Mouse (Mus musculus): ENCODE data around the gene Itga6. TPM values are rescaled to one million over a fixed set of nuclear protein-coding genes. Genes with fewer than 3 reads are reported as not detected.

Gene Itga6
- total RNA-seq, 2 experiments from 2014 or later, result 45.8 to 48.3 TPM

GRCm38 (mm10) chr2:71796787-71797186 is 51.4 kb downstream of the Itga6 start:
- DNase-seq (ENCODE audit: low spot score in 2 of 2), result no peak

- DNase-seq (ENCODE audit: low spot score in 2 of 2), result no peak
These were observed 55.4 kb downstream of the Itga6 start for GRCm38 (mm10) chr2:71800798-71801197.

- DNase-seq (ENCODE audit: low spot score in 2 of 2), result no peak
These were observed 56.3 kb downstream of the Itga6 start for GRCm38 (mm10) chr2:71801691-71802090.

GRCm38 (mm10) chr2:71802131-71802530 is 56.7 kb downstream of the Itga6 start:
- DNase-seq (ENCODE audit: low spot score in 2 of 2), result no peak

GRCm38 (mm10) chr2:71805120-71805519 is 59.7 kb downstream of the Itga6 start:
- no peak for DNase-seq (ENCODE audit: low spot score in 2 of 2)

- no peak for DNase-seq (ENCODE audit: low spot score in 2 of 2)
These were observed 60.5 kb downstream of the Itga6 start for GRCm38 (mm10) chr2:71805611-71806567.

GRCm38 (mm10) chr2:71809289-71809860 is 64.0 kb downstream of the Itga6 start:
- DNase-seq (ENCODE audit: low spot score in 2 of 2), result no peak

GRCm38 (mm10) chr2:71810010-71810409 is 64.6 kb downstream of the Itga6 start:
- DNase-seq (ENCODE audit: low spot score in 2 of 2), result no peak

- no peak for DNase-seq (ENCODE audit: low spot score in 2 of 2)
These were observed 65.5 kb downstream of the Itga6 start for GRCm38 (mm10) chr2:71810906-71811305.

GRCm38 (mm10) chr2:71812221-71813021 is 67.0 kb downstream of the Itga6 start:
- DNase-seq (ENCODE audit: low spot score in 2 of 2), result peak; percentile 92 to 93

GRCm38 (mm10) chr2:71813022-71813358 is 67.6 kb downstream of the Itga6 start:
- DNase-seq (ENCODE audit: low spot score in 2 of 2), result peak in 1 of 2 experiments; percentile 19

GRCm38 (mm10) chr2:71813371-71813770 is 68.0 kb downstream of the Itga6 start:
- no peak for DNase-seq (ENCODE audit: low spot score in 2 of 2)

- no peak for DNase-seq (ENCODE audit: low spot score in 2 of 2)
These were observed 68.6 kb downstream of the Itga6 start for GRCm38 (mm10) chr2:71814016-71814415.

- DNase-seq (ENCODE audit: low spot score in 2 of 2), result no peak
These were observed 69.9 kb downstream of the Itga6 start for GRCm38 (mm10) chr2:71815279-71815678.

GRCm38 (mm10) chr2:71816391-71817041 is 71.1 kb downstream of the Itga6 start:
- no peak for DNase-seq (ENCODE audit: low spot score in 2 of 2)

- DNase-seq (ENCODE audit: low spot score in 2 of 2), result no peak
These were observed 78.7 kb downstream of the Itga6 start for GRCm38 (mm10) chr2:71824146-71824545.

GRCm38 (mm10) chr2:71827711-71828110 is 82.3 kb downstream of the Itga6 start:
- DNase-seq (ENCODE audit: low spot score in 2 of 2), result no peak

- DNase-seq (ENCODE audit: low spot score in 2 of 2), result no peak
These were observed 83.5 kb downstream of the Itga6 start for GRCm38 (mm10) chr2:71828928-71829327.

GRCm38 (mm10) chr2:71833626-71834025 is 88.2 kb downstream of the Itga6 start:
- DNase-seq (ENCODE audit: low spot score in 2 of 2), result no peak

GRCm38 (mm10) chr2:71834371-71834770 is 89.0 kb downstream of the Itga6 start:
- no peak for DNase-seq (ENCODE audit: low spot score in 2 of 2)

GRCm38 (mm10) chr2:71835556-71835955 is 90.1 kb downstream of the Itga6 start:
- no peak for DNase-seq (ENCODE audit: low spot score in 2 of 2)

Data from layer of hippocampus, postnatal 10 days (tissue).